Mouse (Mus musculus): ENCODE measurements around the gene Zcchc7.
"Not testable (repeated sequence)": the region's sequence is repeated elsewhere in the genome, so short reads cannot be mapped to it uniquely, and the experiment has no call there.

Zcchc7 gene

GRCm38 (mm10) chr4:44917312-44917848 is 161.7 kb downstream of the Zcchc7 start:
- no peak for DNase-seq (ENCODE audit: low spot score in 2 of 2)

GRCm38 (mm10) chr4:44917907-44918306 is 162.2 kb downstream of the Zcchc7 start:
- no peak for DNase-seq (ENCODE audit: low spot score in 2 of 2)

- DNase-seq (ENCODE audit: low spot score in 2 of 2): no peak
Observed at GRCm38 (mm10) chr4:44920831-44921230, 165.2 kb downstream of the Zcchc7 start.

GRCm38 (mm10) chr4:44922466-44923128 is 166.9 kb downstream of the Zcchc7 start:
- DNase-seq (ENCODE audit: low spot score in 2 of 2): no peak

GRCm38 (mm10) chr4:44923129-44923481 is 167.4 kb downstream of the Zcchc7 start:
- no peak for DNase-seq (ENCODE audit: low spot score in 2 of 2)

- no peak for DNase-seq (ENCODE audit: low spot score in 2 of 2)
Observed at GRCm38 (mm10) chr4:44927934-44928333, 172.3 kb downstream of the Zcchc7 start.

- DNase-seq (ENCODE audit: low spot score in 2 of 2): no peak
Observed at GRCm38 (mm10) chr4:44928790-44929189, 173.1 kb downstream of the Zcchc7 start.

GRCm38 (mm10) chr4:44930406-44930805 is 174.7 kb downstream of the Zcchc7 start:
- no peak for DNase-seq (ENCODE audit: low spot score in 2 of 2)

GRCm38 (mm10) chr4:44931732-44932131 is 176.1 kb downstream of the Zcchc7 start:
- DNase-seq (ENCODE audit: low spot score in 2 of 2): no peak

- no peak for DNase-seq (ENCODE audit: low spot score in 2 of 2)
Observed at GRCm38 (mm10) chr4:44938359-44939340, 183.0 kb downstream of the Zcchc7 start.

- no peak for DNase-seq (ENCODE audit: low spot score in 2 of 2)
Observed at GRCm38 (mm10) chr4:44939576-44940249, 184.0 kb downstream of the Zcchc7 start.

GRCm38 (mm10) chr4:44940286-44940685 is 184.6 kb downstream of the Zcchc7 start:
- no peak for DNase-seq (ENCODE audit: low spot score in 2 of 2)

- no peak for DNase-seq (ENCODE audit: low spot score in 2 of 2)
Observed at GRCm38 (mm10) chr4:44942237-44942636, 186.6 kb downstream of the Zcchc7 start.

- no peak for DNase-seq (ENCODE audit: low spot score in 2 of 2)
Observed at GRCm38 (mm10) chr4:44943480-44943879, 187.8 kb downstream of the Zcchc7 start.

- no peak for DNase-seq (ENCODE audit: low spot score in 2 of 2)
Observed at GRCm38 (mm10) chr4:44944426-44945075, 188.9 kb downstream of the Zcchc7 start.

- DNase-seq (ENCODE audit: low spot score in 2 of 2): not testable (repeated sequence)
Observed at GRCm38 (mm10) chr4:44946126-44946525, 190.4 kb downstream of the Zcchc7 start.

- DNase-seq (ENCODE audit: low spot score in 2 of 2): no peak
Observed at GRCm38 (mm10) chr4:44947464-44947863, 191.8 kb downstream of the Zcchc7 start.

GRCm38 (mm10) chr4:44948314-44948713 is 192.6 kb downstream of the Zcchc7 start:
- DNase-seq (ENCODE audit: low spot score in 2 of 2): no peak

GRCm38 (mm10) chr4:44953041-44953440 is 197.4 kb downstream of the Zcchc7 start:
- DNase-seq (ENCODE audit: low spot score in 2 of 2): no peak

GRCm38 (mm10) chr4:44958776-44959175 is 203.1 kb downstream of the Zcchc7 start:
- DNase-seq (ENCODE audit: low spot score in 2 of 2): no peak

- DNase-seq (ENCODE audit: low spot score in 2 of 2): no peak
Observed at GRCm38 (mm10) chr4:44959220-44959619, 203.5 kb downstream of the Zcchc7 start.

- DNase-seq (ENCODE audit: low spot score in 2 of 2): no peak
Observed at GRCm38 (mm10) chr4:44963156-44963555, 207.5 kb downstream of the Zcchc7 start.
